Mouse (Mus musculus) limb, embryonic 11.5 days (tissue): ENCODE measurements at regions not wholly inside any gene's neighbourhood (a gene's known extent, or its start where the extent isn't known, plus 50 kb on each side); places are given as distances from the start of the nearest gene placed in this dataset.
A peak's percentile ranks its signal among the peaks of the same experiment; 100 is the strongest.

Experiments used
- ATAC-seq: fragments of 200-750 bp; cut with Nextera tagmentation; 2 replicates; pipeline ENCODE4 v1.8.0; 2017; ENCODE audit warnings: low read depth; ENCODE audit not compliant: insufficient number of reproducible peaks, low FRiP score, low TSS enrichment
- DNase-seq: peaks from one replicate; pipeline ENCODE4 v3.0.0-alpha.2; 2015; ENCODE audit warnings: low spot score
- H3K27ac ChIP-seq: fragments of 300-500 bp; sonication (generic); replicated peaks from 2 replicates; pipeline ENCODE4 v1.5.1; 2014; ENCODE audit warnings: low read depth, mild to moderate bottlenecking, low read length
- H3K27me3 ChIP-seq: fragments of 300-500 bp; sonication (generic); 2 replicates; pipeline ENCODE4 v1.6.1; 2014; ENCODE audit warnings: mild to moderate bottlenecking, low read length, mixed read lengths; ENCODE audit not compliant: control insufficient read depth, insufficient read depth
- H3K36me3 ChIP-seq: fragments of 300-500 bp; sonication (generic); 2 replicates; pipeline ENCODE4 v1.6.1; 2014; ENCODE audit warnings: mild to moderate bottlenecking, low read length, moderate library complexity, mixed read lengths; ENCODE audit not compliant: control insufficient read depth, insufficient read depth
- H3K4me1 ChIP-seq: fragments of 300-500 bp; sonication (generic); 2 replicates; pipeline ENCODE4 v1.6.1; 2014; ENCODE audit warnings: low read length, mixed read lengths; ENCODE audit not compliant: control insufficient read depth, insufficient read depth
- H3K4me2 ChIP-seq: fragments of 300-500 bp; sonication (generic); 2 replicates; pipeline ENCODE4 v1.6.1; 2014; ENCODE audit warnings: low read depth, mild to moderate bottlenecking, moderate library complexity; ENCODE audit not compliant: severe bottlenecking
- H3K4me3 ChIP-seq: fragments of 300-500 bp; sonication (generic); 2 replicates; pipeline ENCODE4 v1.5.1; 2014; ENCODE audit warnings: low read depth, low read length
- H3K9ac ChIP-seq: fragments of 300-500 bp; sonication (generic); 2 replicates; pipeline ENCODE4 v1.6.1; 2014; ENCODE audit warnings: mild to moderate bottlenecking, low read length
- H3K9me3 ChIP-seq: fragments of 300-500 bp; sonication (generic); 2 replicates; pipeline ENCODE4 v1.6.1; 2016; ENCODE audit warnings: low read length; ENCODE audit not compliant: control insufficient read depth
- WGBS: fragments of 180-500 bp; shearing (Covaris S2); extraction: QIAGEN DNeasy Blood & Tissue Kit; methylation state at CpG from one replicate; pipeline ENCODE4 v1.1.7; 2014; 5-methylcytosine and 5-hydroxymethylcytosine counted together

GRCm38 (mm10) chr3:7079073-7079472, 458.8 kb upstream of the 1700008P02Rik start:
- no peak overlapping the region for H3K9ac ChIP-seq
- H3K36me3 ChIP-seq, result no peaks in the 10 kb centered on the region
- 64% methylated on average over 1 of the region's 1 CpGs for WGBS
- H3K4me1 ChIP-seq, result no peaks in the 10 kb centered on the region
- H3K4me3 ChIP-seq, result no peak overlapping the region
- no peaks in the 10 kb centered on the region for H3K9me3 ChIP-seq
- ATAC-seq (no peak), DNase-seq (no peak)
- no peaks in the 10 kb centered on the region for H3K27me3 ChIP-seq
- H3K4me2 ChIP-seq, result no peak overlapping the region
- H3K27ac ChIP-seq, result no peak overlapping the region

GRCm38 (mm10) chr3:7076850-7077249, 456.6 kb upstream of the 1700008P02Rik start:
- DNase-seq (no peak), ATAC-seq (no peak)
- Histone ChIP-seq H3K9ac (no peak overlapping the region), H3K4me2 (no peak overlapping the region), H3K9me3 (no peaks in the 10 kb centered on the region), H3K27ac (no peak overlapping the region), H3K27me3 (no peaks in the 10 kb centered on the region), H3K4me3 (no peak overlapping the region), H3K36me3 (no peaks in the 10 kb centered on the region), H3K4me1 (no peaks in the 10 kb centered on the region)
- WGBS, result 79% methylated on average over 3 of the region's 3 CpGs

GRCm38 (mm10) chr3:7074488-7074887, 454.2 kb upstream of the 1700008P02Rik start:
- no peak overlapping the region for H3K4me2 ChIP-seq
- WGBS, result 79% methylated on average over 2 of the region's 2 CpGs
- no peak overlapping the region for H3K27ac ChIP-seq
- H3K4me3 ChIP-seq, result no peak overlapping the region
- H3K9ac ChIP-seq, result no peak overlapping the region
- DNase-seq (no peak), ATAC-seq (no peak)
- no peaks in the 10 kb centered on the region for H3K36me3 ChIP-seq
- H3K27me3 ChIP-seq, result no peaks in the 10 kb centered on the region
- H3K9me3 ChIP-seq, result no peaks in the 10 kb centered on the region
- no peaks in the 10 kb centered on the region for H3K4me1 ChIP-seq

GRCm38 (mm10) chr3:7041372-7042057, 421.3 kb upstream of the 1700008P02Rik start:
- Histone ChIP-seq H3K27ac (no peak overlapping the region), H3K4me1 (no peaks in the 10 kb centered on the region), H3K4me2 (no peak overlapping the region), H3K27me3 (no peaks in the 10 kb centered on the region), H3K9ac (no peak overlapping the region), H3K4me3 (no peak overlapping the region), H3K36me3 (no peaks in the 10 kb centered on the region), H3K9me3 (no peaks in the 10 kb centered on the region)
- 83% methylated on average over 2 of the region's 2 CpGs for WGBS
- DNase-seq (no peak), ATAC-seq (no peak)

- Histone ChIP-seq H3K9ac (no peak overlapping the region), H3K9me3 (no peaks in the 10 kb centered on the region), H3K4me2 (no peak overlapping the region), H3K27ac (no peak overlapping the region), H3K4me3 (no peak overlapping the region), H3K4me1 (no peaks in the 10 kb centered on the region), H3K27me3 (no peaks in the 10 kb centered on the region), H3K36me3 (no peaks in the 10 kb centered on the region)
- DNase-seq (no peak), ATAC-seq (no peak)
- 85% methylated on average over 2 of the region's 2 CpGs for WGBS
These were observed 415.6 kb upstream of the 1700008P02Rik start for GRCm38 (mm10) chr3:7035833-7036232.

- Histone ChIP-seq H3K9me3 (no peaks in the 10 kb centered on the region), H3K4me1 (no peaks in the 10 kb centered on the region), H3K36me3 (no peaks in the 10 kb centered on the region), H3K27me3 (no peaks in the 10 kb centered on the region), H3K4me2 (no peak overlapping the region), H3K4me3 (no peak overlapping the region), H3K9ac (no peak overlapping the region), H3K27ac (no peak overlapping the region)
- WGBS, result 21% methylated on average over 5 of the region's 5 CpGs
- ATAC-seq (0 out of 2 replicates have a peak, but pooled peaks have one; percentile 82), DNase-seq (peak; percentile 83)
These were observed 407.6 kb upstream of the 1700008P02Rik start for GRCm38 (mm10) chr3:7027845-7028244.

- ATAC-seq (no peak), DNase-seq (no peak)
- Histone ChIP-seq H3K27me3 (no peaks in the 10 kb centered on the region), H3K9me3 (no peaks in the 10 kb centered on the region), H3K4me1 (peaks cover 4% of the 10 kb centered on the region), H3K27ac (no peak overlapping the region), H3K9ac (no peak overlapping the region), H3K36me3 (no peaks in the 10 kb centered on the region), H3K4me2 (no peak overlapping the region), H3K4me3 (no peak overlapping the region)
- WGBS, result 70% methylated on average over 7 of the region's 7 CpGs
These were observed 394.2 kb upstream of the 1700008P02Rik start for GRCm38 (mm10) chr3:7014345-7014973.

- H3K36me3 ChIP-seq, result no peaks in the 10 kb centered on the region
- no peak overlapping the region for H3K4me3 ChIP-seq
- 0 out of 2 replicates have a peak overlapping the region, but pooled peaks have one; percentile 33 for H3K27ac ChIP-seq
- DNase-seq (no peak), ATAC-seq (no peak)
- H3K9me3 ChIP-seq, result no peaks in the 10 kb centered on the region
- H3K27me3 ChIP-seq, result no peaks in the 10 kb centered on the region
- peaks cover 4% of the 10 kb centered on the region for H3K4me1 ChIP-seq
- H3K9ac ChIP-seq, result no peak overlapping the region
- no peak overlapping the region for H3K4me2 ChIP-seq
These were observed 393.3 kb upstream of the 1700008P02Rik start for GRCm38 (mm10) chr3:7013516-7013915.
